Mouse (Mus musculus): ENCODE data around the gene Csnk2b.

The Csnk2b gene

GRCm38 (mm10) chr17:35120745-35121142 lies 1.1 kb downstream of the Csnk2b start:
- DNase-seq (ENCODE audit: low spot score): no peak

- no peak for DNase-seq (ENCODE audit: low spot score)
Measured at GRCm38 (mm10) chr17:35115046-35116019, 6.5 kb downstream of the Csnk2b start, which contains the start of gene Ly6g5b. Gene Ly6g5b (minus strand): TSS chr17:35115428.

DNA sequence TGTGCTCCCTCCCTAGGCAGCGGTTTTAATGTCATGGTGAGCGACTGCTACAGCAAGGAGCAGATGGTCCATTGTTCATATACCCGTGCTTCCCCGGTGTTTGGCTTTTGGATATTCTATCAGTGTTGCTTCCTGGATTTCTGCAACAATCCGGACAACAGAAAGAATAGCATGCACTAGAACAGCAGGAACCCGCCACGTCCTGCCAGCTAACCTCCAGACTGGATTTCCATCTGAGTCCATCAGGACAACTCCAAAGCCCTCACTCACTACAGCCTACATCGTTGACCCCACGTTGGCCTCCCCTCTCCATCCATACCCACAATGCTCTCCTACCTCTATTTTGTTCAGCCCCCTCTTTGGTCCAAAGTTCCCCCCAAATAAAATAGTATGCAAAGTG lies 10.1 kb downstream of the Csnk2b start:
- no peak for DNase-seq (ENCODE audit: low spot score)

DNA sequence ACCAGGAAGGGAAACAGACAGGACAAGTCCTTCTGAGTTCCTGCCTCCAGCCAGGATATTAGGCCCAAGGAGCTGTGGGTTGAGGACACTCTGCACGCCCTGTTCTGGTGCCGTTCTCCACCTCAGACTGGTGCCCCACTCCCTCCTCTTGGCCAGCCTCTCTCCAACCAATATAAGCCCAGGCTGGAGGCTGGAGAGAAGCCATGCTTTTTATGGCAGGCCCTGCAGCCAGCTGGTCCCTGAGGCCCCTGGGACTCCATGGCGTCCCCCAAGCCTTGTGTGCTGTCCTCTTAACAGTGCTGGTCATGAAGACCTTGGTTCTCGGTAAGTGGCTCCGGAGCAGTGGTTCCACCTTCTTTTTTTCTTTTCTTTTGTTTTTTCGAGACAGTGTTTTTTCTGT lies 13.8 kb downstream of the Csnk2b start, which contains the start of gene Ly6g5c:
Gene Ly6g5c (plus strand): TSS at position 183 of the 400 bp plus-strand sequence.
- no peak for DNase-seq (ENCODE audit: low spot score)

GRCm38 (mm10) chr17:35106522-35106921 lies 15.3 kb downstream of the Csnk2b start:
- no peak for DNase-seq (ENCODE audit: low spot score)

DNA sequence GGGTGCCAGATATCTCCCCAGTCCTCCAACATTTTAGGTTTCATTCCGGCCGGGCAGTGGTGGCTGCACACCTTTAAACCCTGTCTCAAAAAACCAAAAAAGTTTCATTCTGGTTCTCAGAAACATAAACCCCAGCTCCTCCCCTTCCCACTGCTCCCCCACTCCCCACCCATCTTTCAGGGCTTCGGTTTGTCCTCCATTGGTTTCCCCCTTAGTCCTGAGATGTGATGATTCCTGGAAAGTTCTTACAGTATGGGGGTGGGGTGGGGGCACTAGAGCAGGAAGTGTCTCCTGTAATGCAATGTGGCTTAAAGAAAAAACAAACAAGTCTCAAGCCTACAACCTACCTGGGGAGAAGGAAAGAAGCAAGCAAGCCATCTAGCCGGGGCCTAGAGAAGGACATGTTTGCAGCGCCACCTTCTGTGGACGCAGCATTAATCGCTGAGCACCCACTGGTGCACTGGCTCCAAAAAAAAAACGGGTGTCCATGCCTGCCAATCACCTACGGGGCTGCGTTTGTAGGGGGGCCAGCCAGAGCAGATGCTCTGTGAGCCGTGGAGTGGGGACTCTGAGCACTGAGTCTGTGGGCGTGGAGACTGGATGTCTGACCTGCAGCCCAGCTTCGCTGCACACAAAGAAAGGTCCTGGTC lies 16.0 kb downstream of the Csnk2b start:
- peak; percentile 50 for DNase-seq (ENCODE audit: low spot score)

DNA sequence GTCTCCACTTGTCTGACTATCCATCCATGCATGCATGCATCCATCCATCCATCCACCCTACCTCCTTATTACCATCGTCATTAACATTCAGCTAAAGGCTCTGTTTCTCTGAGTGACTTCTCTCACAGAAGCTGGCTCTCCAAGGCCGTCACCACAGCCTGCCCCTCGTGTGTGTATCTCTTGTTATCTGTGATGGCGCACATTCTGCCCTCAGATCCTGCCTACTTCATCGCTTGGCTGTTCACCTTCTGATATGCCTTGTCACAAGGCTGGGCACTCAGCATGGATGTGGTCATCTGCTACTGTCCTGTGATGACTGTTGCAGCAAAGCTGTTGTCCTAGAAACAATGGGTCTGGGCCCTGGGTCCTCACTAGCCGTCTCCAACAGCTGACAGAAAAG lies 17.1 kb downstream of the Csnk2b start:
- DNase-seq (ENCODE audit: low spot score): no peak

DNA sequence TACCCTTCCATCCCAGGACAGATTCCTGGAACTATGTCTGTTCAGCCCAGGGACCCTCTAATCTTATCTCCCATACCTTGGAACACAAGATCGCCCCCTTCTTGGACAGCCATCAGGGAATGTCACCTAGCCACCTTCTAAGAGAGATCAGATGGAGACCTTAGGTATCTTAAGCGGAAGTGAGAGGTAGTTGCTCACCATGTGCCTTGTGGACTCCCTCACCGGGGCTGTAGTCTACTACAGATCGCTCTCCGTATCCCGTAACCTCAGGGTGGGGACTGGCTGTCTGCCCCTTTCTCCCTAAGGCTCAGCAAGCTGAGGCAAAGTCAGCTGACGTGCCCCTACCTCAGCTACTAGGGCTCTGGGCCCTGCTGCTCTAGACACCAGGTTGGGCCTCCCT lies 17.8 kb downstream of the Csnk2b start:
- no peak for DNase-seq (ENCODE audit: low spot score)

GRCm38 (mm10) chr17:35103221-35103690 lies 18.6 kb downstream of the Csnk2b start:
- no peak for DNase-seq (ENCODE audit: low spot score)

DNA sequence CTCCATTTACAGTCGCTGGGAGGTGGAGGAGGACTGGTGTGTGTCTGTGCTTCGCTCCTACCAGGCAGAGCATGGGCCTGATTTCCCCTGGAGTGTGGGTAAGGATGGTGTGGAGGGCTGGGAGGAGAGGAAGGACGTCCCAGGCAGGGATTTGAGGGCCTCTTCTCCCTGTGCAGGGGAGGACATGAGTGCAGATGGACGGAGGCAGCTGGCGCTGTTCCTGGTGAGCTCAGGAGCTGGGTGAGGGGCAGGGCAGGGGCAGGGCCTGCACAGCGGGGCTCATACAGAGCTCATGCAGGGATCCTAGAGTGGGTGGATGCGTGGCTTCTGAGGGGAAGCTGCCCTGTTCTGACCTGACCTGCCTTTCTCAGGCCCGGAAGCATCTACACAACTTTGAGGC lies 19.6 kb downstream of the Csnk2b start:
- DNase-seq (ENCODE audit: low spot score): no peak

DNA sequence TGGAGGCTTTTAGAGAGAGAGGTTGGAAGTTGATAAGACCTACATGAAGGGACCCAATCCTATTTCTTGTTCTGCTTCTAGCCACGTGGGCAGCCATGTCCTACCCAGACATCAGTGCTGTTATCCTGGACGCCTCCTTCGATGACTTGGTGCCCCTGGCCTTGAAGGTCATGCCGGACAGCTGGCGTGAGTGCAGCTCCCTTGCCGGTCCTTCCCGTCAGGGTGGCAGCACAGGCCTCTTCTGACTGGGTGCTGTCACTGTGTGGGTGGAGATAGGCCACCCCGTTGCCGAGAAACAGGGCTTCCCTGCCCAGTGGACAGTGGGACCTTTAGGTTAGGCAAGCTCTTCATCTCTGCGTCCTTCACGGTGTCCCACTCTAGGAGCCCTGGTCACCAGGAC lies 20.7 kb downstream of the Csnk2b start:
- no peak for DNase-seq (ENCODE audit: low spot score)

GRCm38 (mm10) chr17:35100196-35100765 lies 21.6 kb downstream of the Csnk2b start:
- no peak for DNase-seq (ENCODE audit: low spot score)

DNA sequence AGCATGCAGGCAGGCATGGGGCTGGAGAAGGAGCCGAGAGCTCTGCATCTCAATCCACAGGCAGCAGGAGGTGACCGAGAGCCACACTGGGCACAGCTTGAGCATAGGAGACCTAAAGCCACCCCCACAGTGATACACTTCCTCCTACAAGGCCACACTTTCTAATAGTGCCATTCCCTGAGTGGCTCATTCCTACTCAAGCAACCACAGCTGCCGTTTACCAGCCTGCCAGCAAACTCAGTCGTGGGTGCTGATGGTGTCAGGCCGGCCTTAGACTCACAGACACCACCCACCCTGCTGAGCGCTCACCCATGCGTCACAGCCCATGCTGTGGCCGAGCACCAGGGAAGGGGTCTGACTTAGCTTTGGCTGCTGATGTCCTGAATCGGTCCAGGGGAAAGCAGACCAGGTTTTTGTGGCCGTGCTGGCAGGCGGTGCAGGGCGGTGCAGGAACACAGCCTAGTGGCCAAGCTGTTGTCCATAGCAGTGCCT lies 24.6 kb downstream of the Csnk2b start:
- DNase-seq (ENCODE audit: low spot score): no peak

DNA sequence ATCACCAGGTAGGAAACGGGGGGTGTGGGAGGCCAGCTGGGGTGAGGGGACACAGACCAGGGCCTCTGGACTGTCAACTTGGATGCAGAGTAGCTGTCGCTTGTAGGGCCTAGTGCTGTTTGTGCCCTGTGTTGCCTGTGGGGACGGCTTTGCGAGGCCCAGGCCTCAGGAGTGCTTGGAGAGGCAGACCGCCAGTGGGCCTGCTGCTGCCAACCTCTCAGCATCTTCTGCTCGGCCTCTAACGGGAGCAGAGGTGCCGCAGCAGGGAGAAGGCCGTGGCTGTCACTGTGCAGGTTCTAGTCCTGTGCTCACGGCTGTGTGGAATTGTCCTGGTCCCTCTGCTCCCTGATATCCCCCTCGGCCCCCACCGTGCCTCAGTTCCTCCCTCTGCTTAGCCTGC lies 25.3 kb downstream of the Csnk2b start:
- DNase-seq (ENCODE audit: low spot score): no peak

DNA sequence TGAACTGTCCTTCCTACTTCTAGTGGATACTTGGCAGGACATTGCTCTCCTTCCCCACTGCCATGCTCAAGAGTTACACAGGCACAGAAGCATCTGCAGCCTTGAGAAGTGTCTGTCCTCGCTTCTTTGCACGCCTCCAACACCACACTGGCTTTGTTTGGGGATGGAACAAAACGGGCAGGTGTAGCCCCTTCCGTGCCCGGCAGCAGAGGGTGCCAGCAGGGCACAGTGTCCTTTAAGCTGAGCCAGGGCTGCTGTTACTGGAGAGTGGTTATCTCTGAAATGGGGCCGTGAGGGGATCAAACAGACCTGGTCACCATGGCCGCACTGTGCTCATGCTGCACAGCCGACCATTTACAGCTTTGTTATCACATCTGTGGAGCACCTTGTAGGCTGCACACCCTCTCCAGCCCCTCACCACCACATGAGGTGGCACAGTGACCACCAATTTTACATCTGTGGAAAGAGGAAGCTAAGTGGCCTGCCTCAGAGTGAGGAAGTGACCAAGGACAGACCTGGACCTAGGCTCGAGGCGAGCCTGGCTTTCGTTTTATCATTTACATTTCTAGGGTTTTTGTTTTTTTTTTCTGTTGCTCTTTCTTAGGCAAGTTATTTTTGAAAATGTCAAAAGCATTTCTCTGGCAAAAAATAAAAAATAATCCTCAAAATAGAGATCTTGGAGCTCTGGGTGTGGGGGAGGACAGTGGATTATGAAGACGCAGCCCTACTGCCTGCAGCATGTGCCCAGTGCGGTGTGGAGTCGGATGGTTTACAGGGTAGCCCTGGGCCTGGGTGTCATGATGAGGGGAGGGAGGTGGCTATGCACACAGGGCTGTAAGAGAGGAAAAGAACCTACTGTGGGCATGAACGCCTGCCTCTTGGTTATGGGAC lies 27.1 kb downstream of the Csnk2b start:
- DNase-seq (ENCODE audit: low spot score): peak; percentile 42

DNA sequence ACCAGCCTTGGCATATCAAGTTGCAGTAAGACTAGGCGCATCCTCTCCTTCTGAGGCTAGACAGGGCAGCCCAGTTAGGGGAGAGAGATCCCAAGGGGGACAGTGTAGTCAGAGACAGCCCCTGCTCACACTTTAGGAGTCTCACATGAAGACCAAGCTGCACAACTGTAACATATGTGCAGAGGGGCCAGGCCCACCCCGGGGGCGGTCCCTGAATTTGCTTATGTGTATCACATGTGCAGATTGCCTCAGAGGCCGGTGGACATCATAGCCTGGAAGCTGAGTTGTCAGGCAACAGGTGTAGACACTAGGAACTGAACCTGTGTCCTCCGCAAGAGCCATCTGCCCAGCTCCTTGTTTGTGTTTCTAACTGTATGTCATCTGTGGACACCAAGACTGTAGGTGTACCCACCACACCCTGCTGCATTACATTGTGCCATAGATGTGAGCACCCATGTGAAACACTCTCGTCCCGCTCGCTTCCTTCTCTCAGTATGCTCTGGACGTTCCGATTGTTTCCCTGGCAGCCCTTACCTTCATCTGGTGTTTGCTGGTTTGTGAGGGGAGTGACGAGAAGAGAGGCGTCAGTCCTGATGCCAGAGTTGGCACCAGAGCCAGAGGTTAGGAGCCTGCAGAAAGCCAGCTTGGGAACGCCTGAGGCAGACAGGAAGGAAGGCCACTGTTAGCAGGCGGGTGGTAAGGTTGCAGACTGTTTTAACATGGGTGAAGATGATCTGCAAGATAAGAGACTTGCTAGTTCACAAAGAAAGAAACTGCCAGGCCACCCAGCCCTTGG lies 29.3 kb downstream of the Csnk2b start:
- DNase-seq (ENCODE audit: low spot score): no peak

DNA sequence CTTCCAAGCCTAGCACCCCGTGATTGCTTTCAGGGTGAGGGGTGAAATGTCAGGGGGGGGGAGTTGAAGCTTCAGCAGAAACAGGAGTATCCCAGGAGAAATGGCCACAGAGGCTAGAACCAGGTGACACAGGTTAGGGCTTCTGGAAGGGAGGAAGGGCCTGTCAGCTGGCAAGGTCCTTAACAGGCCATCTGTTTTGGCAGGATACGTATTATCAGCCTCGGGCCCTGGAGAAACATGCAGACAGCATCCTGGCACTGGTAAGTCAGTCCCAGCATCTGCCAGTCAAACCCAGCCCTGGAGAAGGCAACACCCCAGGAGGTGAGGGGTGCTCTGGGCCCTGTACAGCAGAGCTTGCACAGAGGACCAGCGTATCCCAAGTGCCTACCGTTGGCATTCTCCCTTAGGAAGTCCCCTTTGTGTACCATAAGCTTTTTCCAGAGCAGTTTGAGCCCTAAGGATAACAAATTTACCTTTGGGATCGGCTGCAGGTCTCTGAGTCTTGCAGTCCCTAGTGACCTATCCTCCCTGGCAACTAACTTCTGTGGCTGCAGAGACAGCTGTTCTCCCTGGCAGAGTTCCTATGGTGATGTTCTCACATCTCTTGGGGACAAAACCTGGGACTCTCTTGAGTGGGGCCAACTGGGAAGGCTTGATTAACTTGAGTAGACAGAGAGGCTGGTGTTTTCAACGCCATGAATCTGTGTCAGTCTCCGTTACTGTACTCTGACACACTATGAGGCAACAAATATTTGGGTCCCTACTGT lies 31.5 kb downstream of the Csnk2b start:
- DNase-seq (ENCODE audit: low spot score): no peak

GRCm38 (mm10) chr17:35088825-35089644 lies 32.8 kb downstream of the Csnk2b start, which contains the start of gene Abhd16a:
Gene Abhd16a (plus strand): TSS chr17:35089263.
- DNase-seq (ENCODE audit: low spot score): peak; percentile 91

DNA sequence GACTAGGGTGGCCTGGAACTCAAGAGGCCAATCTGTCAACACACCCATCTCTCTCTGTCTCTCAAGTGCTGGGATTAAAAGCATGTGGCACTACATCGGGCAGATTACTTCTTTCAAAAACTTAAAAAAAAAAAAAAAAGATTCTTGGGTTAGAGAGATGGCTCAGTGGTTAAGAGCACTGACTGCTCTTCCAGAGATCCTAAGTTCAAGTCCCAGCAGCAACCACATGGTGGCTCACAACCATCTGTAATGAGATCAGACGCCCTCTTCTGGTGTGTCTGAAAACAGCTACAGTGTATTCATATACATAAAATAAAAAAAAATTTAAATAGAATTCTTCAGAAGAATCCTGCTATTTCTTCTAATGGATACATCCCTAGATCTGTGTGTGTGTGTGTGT lies 33.7 kb downstream of the Csnk2b start:
- no peak for DNase-seq (ENCODE audit: low spot score)
